13 mouse cellular contexts compared by ENCODE assay signal in the genomic region with DNA sequence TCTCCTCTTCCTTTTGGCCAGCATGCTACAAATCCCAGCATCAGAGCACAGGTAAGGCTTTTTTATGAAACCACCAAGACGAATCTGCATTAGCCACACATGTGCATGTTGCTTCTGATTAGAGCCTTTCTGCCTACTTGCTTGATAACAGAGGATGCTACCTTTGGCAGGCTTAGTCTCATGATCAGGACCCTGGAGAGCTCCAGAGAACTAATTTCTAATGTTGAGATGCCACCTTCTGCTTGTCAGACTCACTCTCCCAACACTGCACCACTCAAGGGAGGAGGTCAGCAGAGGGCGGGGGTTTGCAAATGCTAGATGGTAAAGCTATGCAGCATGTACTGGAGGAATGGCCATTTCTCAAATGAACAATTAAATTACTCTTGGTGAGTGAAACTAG.
DNase-seq lines count a peak whose midpoint lies in the region; ATAC-seq and TF ChIP-seq lines count a peak whose summit lies in the region.
"Had no signal": no experiment of that assay in that cellular context is flagged by ENCODE, and none has a peak within 500 bp of the region (broad histone marks: within the 10 kb centered on the region; RNA-seq: fewer than 3 reads in every experiment).

No protein-coding gene starts in this region.

- no peaks in the 10 kb centered on the region for H3K4me1 ChIP-seq in heart, postnatal 0 days (ENCODE audit: control insufficient read depth, insufficient read depth)
- H3K4me1 ChIP-seq in heart, adult 2 months (ENCODE audit: control insufficient read depth, insufficient read depth, low read length): no peaks in the 10 kb centered on the region

- 44% methylated on average over 2 of the region's 2 CpGs for WGBS in heart, postnatal 0 days
- WGBS in heart, adult 2 months: 40% methylated on average over 2 of the region's 2 CpGs

- no peak for TF ChIP-seq POLR2A in heart, adult 2 months (IDR thresholded peaks at IDR 0.05; ENCODE audit: insufficient read depth, low read depth, low read length)

- H3K27me3 ChIP-seq in heart, postnatal 0 days (ENCODE audit: control insufficient read depth, insufficient read depth, low read length): no peaks in the 10 kb centered on the region
- no peaks in the 10 kb centered on the region for H3K27me3 ChIP-seq in heart, adult 2 months (ENCODE audit: control insufficient read depth, insufficient read depth, low read length)

- peak; percentile 7 for DNase-seq in heart, postnatal 0 days (ENCODE audit: low spot score)
- DNase-seq in heart, adult 2 months: no peak
- DNase-seq in lung, postnatal 10 days: peak; percentile 8
- no peak for DNase-seq in lung, postnatal 4 days
- DNase-seq in embryo, embryonic 10 days (ENCODE audit: low spot score): peak; percentile 35
- DNase-seq: cerebellum, adult 11-12 months; lung, adult 18-20 months had no signal

- no peak for TF ChIP-seq CTCF in heart, postnatal 0 days (IDR thresholded peaks at IDR 0.05; ENCODE audit: low read depth)
- TF ChIP-seq CTCF in heart, adult 2 months (IDR thresholded peaks at IDR 0.05): no peak

- no peak overlapping the region for H3K4me2 ChIP-seq in heart, postnatal 0 days (ENCODE audit: low read depth, low read length)
- H3K4me2 ChIP-seq: midbrain, embryonic 11.5 days had no signal

- ATAC-seq in heart, postnatal 0 days (ENCODE audit: insufficient read depth, low read depth): no peak
- ATAC-seq in activated CD4-positive, CD25-positive, alpha-beta regulatory T cell, adult 4 months: no peak
- no peak for ATAC-seq in CD4-positive, CD25-positive, alpha-beta regulatory T cell, adult 4 months
- no peak for ATAC-seq in monocyte, adult 5-6 weeks (replicated peaks; ENCODE audit: insufficient number of reproducible peaks, low FRiP score, low TSS enrichment, poor library complexity, severe bottlenecking)
- ATAC-seq: forebrain, embryonic 16.5 days; inflammation-experienced regulatory T-cells, adult 6 months had no signal

- intact Hi-C loops in heart, adult 2 months (cut with DNase I): no loop called here

- no peak for TF ChIP-seq EP300 in heart, postnatal 0 days (IDR thresholded peaks at IDR 0.05; ENCODE audit: low read depth)
- TF ChIP-seq EP300 in heart, adult 2 months (IDR thresholded peaks at IDR 0.05; ENCODE audit: insufficient read depth, low read depth, low read length): no peak

- H3K79me2 ChIP-seq in heart, adult 2 months (replicated peaks; ENCODE audit: control insufficient read depth, insufficient read depth, low read length): no peaks in the 10 kb centered on the region

- no peak overlapping the region for H3K4me3 ChIP-seq in heart, postnatal 0 days (ENCODE audit: low read depth, low read length)
- H3K4me3 ChIP-seq in heart, adult 2 months: no peak overlapping the region

- no peaks in the 10 kb centered on the region for H3K36me3 ChIP-seq in heart, postnatal 0 days (replicated peaks; ENCODE audit: control insufficient read depth, insufficient read depth, low read length)
- H3K36me3 ChIP-seq in heart, adult 2 months (ENCODE audit: control insufficient read depth, insufficient read depth, low read length): no peaks in the 10 kb centered on the region

- H3K9ac ChIP-seq in heart, postnatal 0 days (replicated peaks; ENCODE audit: low read depth, low read length): no peak overlapping the region
- no peak overlapping the region for H3K9ac ChIP-seq in heart, adult 2 months (ENCODE audit: low read depth, low read length)

- H3K27ac ChIP-seq in heart, postnatal 0 days (ENCODE audit: low read depth): no peak overlapping the region
- no peak overlapping the region for H3K27ac ChIP-seq in heart, adult 2 months

- H3K9me3 ChIP-seq in heart, postnatal 0 days (replicated peaks; ENCODE audit: control insufficient read depth, low read length): no peaks in the 10 kb centered on the region

Comparison
In these comparisons a context has a peak if more than half of its experiments do, and no peak if none do; other contexts are left out.
1. DNase-seq: peak in heart, postnatal 0 days (single experiment), lung, postnatal 10 days (single experiment) and embryo, embryonic 10 days (single experiment); none in heart, adult 2 months (0 of 2) and lung, postnatal 4 days (0 of 2).